ENCODE assay signal across 8 mouse cellular contexts in the genomic region with DNA sequence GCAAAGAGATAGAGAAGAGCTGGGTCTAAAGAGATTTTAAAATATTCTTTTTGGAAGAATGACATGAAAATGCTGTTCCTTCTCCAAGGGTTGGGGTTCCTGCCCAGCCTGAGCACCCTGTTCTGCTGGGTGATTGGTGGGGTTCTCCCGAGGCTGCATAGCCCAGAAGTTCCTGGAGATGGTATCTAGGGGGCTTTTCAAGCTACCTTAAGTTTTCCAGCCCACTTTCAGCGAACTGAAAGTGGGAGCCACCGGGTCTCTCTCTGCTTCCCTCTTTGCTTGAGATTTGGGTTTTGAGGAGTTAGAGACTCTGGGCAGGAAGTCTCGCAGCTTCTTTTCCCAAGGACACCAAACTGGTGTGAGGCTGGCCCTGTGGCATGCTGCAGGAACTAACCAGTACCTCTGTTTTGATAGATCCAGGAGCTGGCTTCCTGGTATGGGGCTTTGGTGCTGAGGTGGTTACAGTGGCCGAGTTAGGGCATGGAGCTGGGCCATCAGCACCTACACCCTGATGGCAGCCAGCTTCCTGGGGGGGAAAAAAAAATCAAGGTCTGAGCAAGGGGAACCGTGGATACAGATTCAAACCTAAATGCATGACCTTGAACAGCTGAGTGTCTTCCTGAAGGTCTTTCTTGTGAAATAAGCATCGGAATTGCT. TPM values are rescaled to one million over a fixed set of nuclear protein-coding genes. Genes with fewer than 3 reads are reported as not detected.
DNase-seq lines count a peak whose midpoint lies in the region; ATAC-seq and TF ChIP-seq lines count a peak whose summit lies in the region.

No protein-coding gene starts in this region.

- 40% methylated on average over 7 of the region's 7 CpGs for WGBS in cerebellum, adult 2 months
- WGBS in hindbrain, embryonic 11.5 days, result 84% methylated on average over 7 of the region's 7 CpGs
- 27% methylated on average over 7 of the region's 7 CpGs for whole genome bisulfite sequencing in liver, embryonic 14.5 days (ENCODE audit: insufficient replicate concordance)

- peaks cover 2% of the 10 kb centered on the region; the same call in 1 of the 2 replicates for H3K9me3 ChIP-seq in G1E (replicated peaks)
- H3K9me3 ChIP-seq in hindbrain, embryonic 11.5 days (ENCODE audit: control insufficient read depth, low read length), result no peaks in the 10 kb centered on the region
- H3K9me3 ChIP-seq in liver, embryonic 14.5 days (ENCODE audit: control insufficient read depth, low read length), result no peaks in the 10 kb centered on the region

- TF ChIP-seq POLR2A in cerebellum, adult 2 months (IDR thresholded peaks at IDR 0.05; ENCODE audit: borderline replicate concordance, insufficient read depth, low read length), result no peak

- 0 out of 2 replicates have a peak overlapping the region, but pooled peaks have one; percentile 7 for H3K9ac ChIP-seq in hindbrain, embryonic 11.5 days (ENCODE audit: low read depth, low read length)
- peak overlapping the region; percentile 90 for H3K9ac ChIP-seq in liver, embryonic 14.5 days (replicated peaks)

- peak overlapping the region; percentile 5 for H3K27ac ChIP-seq in cerebellum, adult 2 months (ENCODE audit: insufficient read depth, low read length)
- no peak overlapping the region for H3K27ac ChIP-seq in hindbrain, embryonic 11.5 days (ENCODE audit: low read depth, low read length)
- no peak overlapping the region; the same call in 1 of the 2 replicates for H3K27ac ChIP-seq in liver, embryonic 14.5 days

- peak in 1 of 2 experiments; percentile 47 for DNase-seq in cerebellum, adult 2 months
- no peak for DNase-seq in cerebellum, postnatal 36 days
- no peak for DNase-seq in G1E (ENCODE audit: low spot score)
- DNase-seq in hindbrain, embryonic 11.5 days (ENCODE audit: low spot score), result no peak
- DNase-seq in liver, embryonic 14.5 days (ENCODE audit: low read depth in 3 of 3, low spot score in 3 of 3), result no peak
- no peak for DNase-seq in urinary bladder, postnatal 14 days (ENCODE audit: low spot score)
- no peak for DNase-seq in right cerebral cortex, adult 18-20 months
- DNase-seq in left cerebral cortex, adult 8-10 months (ENCODE audit: low spot score in 2 of 2), result no peak

- peaks cover 15% of the 10 kb centered on the region; the same call in 1 of the 2 replicates for H3K4me1 ChIP-seq in cerebellum, adult 2 months (ENCODE audit: control insufficient read depth, insufficient read depth, low read length)
- peaks cover 66% of the 10 kb centered on the region for H3K4me1 ChIP-seq in G1E (ENCODE audit: insufficient read depth, low read depth, low read length)
- H3K4me1 ChIP-seq in hindbrain, embryonic 11.5 days (replicated peaks; ENCODE audit: control insufficient read depth, insufficient read depth, low read length), result peaks cover 17% of the 10 kb centered on the region
- peaks cover 40 to 52% of the 10 kb centered on the region in 2 experiments for H3K4me1 ChIP-seq in liver, embryonic 14.5 days (replicated peaks; ENCODE audit: control insufficient read depth in 2 of 2, insufficient read depth in 2 of 2, low read length in 1 of 2)

- H3K4me2 ChIP-seq in hindbrain, embryonic 11.5 days (replicated peaks; ENCODE audit: low read depth, low read length), result peak overlapping the region; percentile 80
- H3K4me2 ChIP-seq in liver, embryonic 14.5 days (ENCODE audit: low read depth), result peak overlapping the region; percentile 99

- H3K27me3 ChIP-seq in cerebellum, adult 2 months (ENCODE audit: control insufficient read depth, insufficient read depth, low read length), result no peaks in the 10 kb centered on the region
- no peaks in the 10 kb centered on the region for H3K27me3 ChIP-seq in G1E (ENCODE audit: insufficient read depth, low read length)
- no peaks in the 10 kb centered on the region for H3K27me3 ChIP-seq in hindbrain, embryonic 11.5 days (ENCODE audit: control insufficient read depth, insufficient read depth, low read length)
- no peaks in the 10 kb centered on the region for H3K27me3 ChIP-seq in liver, embryonic 14.5 days (ENCODE audit: control insufficient read depth, insufficient read depth, low read length)

- peak overlapping the region; percentile 76 for H3K4me3 ChIP-seq in cerebellum, adult 2 months (replicated peaks; ENCODE audit: insufficient read depth, low read depth, low read length)
- H3K4me3 ChIP-seq in G1E (ENCODE audit: low read depth, low read length), result peak overlapping the region; percentile 88; the same call in 1 of the 2 replicates
- H3K4me3 ChIP-seq in hindbrain, embryonic 11.5 days (ENCODE audit: low read depth, low read length), result peak overlapping the region; percentile 16; the same call in 1 of the 2 replicates
- H3K4me3 ChIP-seq in liver, embryonic 14.5 days (ENCODE audit: insufficient read depth in 1 of 2, low read depth in 2 of 2, low read length in 2 of 2), result peak overlapping the region; percentile 82 to 90

- TF ChIP-seq EP300 in liver, embryonic 14.5 days (IDR thresholded peaks at IDR 0.05; ENCODE audit: low read depth), result no peak

- TF ChIP-seq CTCF in cerebellum, adult 2 months (IDR thresholded peaks at IDR 0.05; ENCODE audit: borderline replicate concordance, insufficient read depth, low read depth, low read length), result no peak
- TF ChIP-seq CTCF in G1E (IDR thresholded peaks at IDR 0.05; ENCODE audit: low read depth, low read length), result no peak
- no peak for TF ChIP-seq CTCF in liver, embryonic 14.5 days (IDR thresholded peaks at IDR 0.05; ENCODE audit: low read depth)

- H3K36me3 ChIP-seq in G1E (replicated peaks), result peaks cover 52% of the 10 kb centered on the region
- H3K36me3 ChIP-seq in hindbrain, embryonic 11.5 days (ENCODE audit: control insufficient read depth, insufficient read depth, low read length), result no peaks in the 10 kb centered on the region
- H3K36me3 ChIP-seq in liver, embryonic 14.5 days (replicated peaks; ENCODE audit: control insufficient read depth, insufficient read depth, low read depth), result no peaks in the 10 kb centered on the region

- ATAC-seq in G1E (ENCODE audit: extremely low read depth, insufficient number of reproducible peaks, low FRiP score, poor library complexity, severe bottlenecking), result no peak
- ATAC-seq in hindbrain, embryonic 11.5 days (ENCODE audit: low FRiP score), result no peak
- no peak for ATAC-seq in liver, embryonic 14.5 days (ENCODE audit: insufficient read depth)

RNA-seq across cellular contexts. Expression of a gene that starts 2.2 kb away (rescaled TPM):
- 47.6 and 49.5 TPM in 2 replicates for polyA plus RNA-seq in cerebellum, adult 2 months (2012; rRNA removed)
- 27.3 and 30.2 TPM in 2 replicates for total RNA-seq in G1E (2014; fragmentation: Nextera tagmentation)
- 5.3 and 7.3 TPM in 2 replicates for total RNA-seq in G1E (2017)
- 37.0 and 44.6 TPM in 2 replicates for polyA plus RNA-seq in G1E (2012)
- polyA plus RNA-seq in hindbrain, embryonic 11.5 days (2014; fragmentation: Nextera tagmentation; extraction: Ambion mirVana), result 5.7 and 5.8 TPM in 2 replicates
- 6.7 and 7.6 TPM in 2 replicates for polyA plus RNA-seq in liver, embryonic 14.5 days (2012; rRNA removed)
- 2.1 and 2.3 TPM in 2 replicates for polyA plus RNA-seq in liver, embryonic 14.5 days (2014; fragmentation: Nextera tagmentation; extraction: Ambion mirVana)
- total RNA-seq in left cerebral cortex, adult 8-10 months (2022), result 10 to 100 TPM; 52.8 to 59.1 (median 55.7) TPM

RNA-seq across cellular contexts. Expression of a gene that starts 18.5 kb away (rescaled TPM):
- 46.3 and 46.6 TPM in 2 replicates for polyA plus RNA-seq in cerebellum, adult 2 months (2012; rRNA removed)
- total RNA-seq in G1E (2014; fragmentation: Nextera tagmentation) (24.5 and 32.3 TPM in 2 replicates), G1E (2017) (6.9 and 7.1 TPM in 2 replicates)
- 53.4 and 61.4 TPM in 2 replicates for polyA plus RNA-seq in G1E (2012)
- 21.6 and 23.4 TPM in 2 replicates for polyA plus RNA-seq in hindbrain, embryonic 11.5 days (2014; fragmentation: Nextera tagmentation; extraction: Ambion mirVana)
- 6.4 and 7.0 TPM in 2 replicates for polyA plus RNA-seq in liver, embryonic 14.5 days (2012; rRNA removed)
- polyA plus RNA-seq in liver, embryonic 14.5 days (2014; fragmentation: Nextera tagmentation; extraction: Ambion mirVana), result 7.3 and 9.1 TPM in 2 replicates
- total RNA-seq in left cerebral cortex, adult 8-10 months (2022), result 10 to 100 TPM; 53.6 to 58.0 (median 54.3) TPM

Comparison
In these comparisons a context has a peak if more than half of its experiments do, and no peak if none do; other contexts are left out.
1. H3K4me3 ChIP-seq: peak in every context shown above with its lines; median percentile 88 in G1E; 86 in liver, embryonic 14.5 days; 76 in cerebellum, adult 2 months; 16 in hindbrain, embryonic 11.5 days.